ENCODE assay signal across 8 mouse cellular contexts in genomic region chr10:85161745-85162351, GRCm38 (mm10). TPM values are rescaled to one million over a fixed set of nuclear protein-coding genes. Genes with fewer than 3 reads are reported as not detected.
DNase-seq lines count a peak whose midpoint lies in the region; ATAC-seq and TF ChIP-seq lines count a peak whose summit lies in the region.
"Had no signal": no experiment of that assay in that cellular context is flagged by ENCODE, and none has a peak within 500 bp of the region (broad histone marks: within the 10 kb centered on the region; RNA-seq: fewer than 3 reads in every experiment).

No protein-coding gene starts in this region.

- no peaks in the 10 kb centered on the region for H3K27me3 ChIP-seq in lung, embryonic 14.5 days (ENCODE audit: insufficient read depth, low read length)
- H3K27me3 ChIP-seq: limb, embryonic 15.5 days had no signal

- no peak for TF ChIP-seq POLR2A in lung, adult 2 months (IDR thresholded peaks at IDR 0.05; ENCODE audit: borderline replicate concordance, extremely low read depth, low read depth, low read length)

- peaks cover 3% of the 10 kb centered on the region; the same call in 1 of the 2 replicates for H3K4me1 ChIP-seq in lung, embryonic 14.5 days (ENCODE audit: insufficient read depth)
- peaks cover 4% of the 10 kb centered on the region for H3K4me1 ChIP-seq in lung, adult 2 months (ENCODE audit: control insufficient read depth, insufficient read depth, low read length)

- intact Hi-C loops in heart, postnatal 14 days (cut with DNase I): no loop called here

- no peak overlapping the region for H3K27ac ChIP-seq in lung, embryonic 14.5 days (ENCODE audit: low read depth)
- H3K27ac ChIP-seq: limb, embryonic 15.5 days had no signal

- H3K4me3 ChIP-seq in lung, embryonic 14.5 days (ENCODE audit: low read depth, low read length): no peak overlapping the region
- H3K4me3 ChIP-seq in lung, adult 2 months (replicated peaks; ENCODE audit: extremely low read depth, low read depth, low read length): no peak overlapping the region
- H3K4me3 ChIP-seq: limb, embryonic 15.5 days had no signal

- no peak overlapping the region for H3K9ac ChIP-seq in lung, embryonic 14.5 days
- H3K9ac ChIP-seq: limb, embryonic 15.5 days had no signal

- no peak for ATAC-seq in lung, embryonic 14.5 days (ENCODE audit: insufficient read depth)

- H3K9me3 ChIP-seq in lung, embryonic 14.5 days (ENCODE audit: low read depth, low read length): no peaks in the 10 kb centered on the region
- H3K9me3 ChIP-seq: limb, embryonic 15.5 days had no signal

- no peak for TF ChIP-seq CTCF in lung, embryonic 14.5 days (IDR thresholded peaks at IDR 0.05; ENCODE audit: low read depth)
- no peak for TF ChIP-seq CTCF in lung, adult 2 months (IDR thresholded peaks at IDR 0.05; ENCODE audit: insufficient read depth, low read length)

- DNase-seq in heart, adult 9 months (ENCODE audit: low spot score in 2 of 2): peak; percentile 38 to 40
- no peak for DNase-seq in heart, postnatal 14 days
- peak; percentile 71 for DNase-seq in lung, embryonic 14.5 days
- no peak for DNase-seq in lung, adult 2 months
- DNase-seq in brain, embryonic 18.5 days (ENCODE audit: low read depth, low spot score): peak; percentile 65
- peak; percentile 88 for DNase-seq in retina, embryonic 14.5 days (ENCODE audit: low spot score)
- DNase-seq in right cerebral cortex, adult 2 months (ENCODE audit: low spot score in 2 of 2): no peak

- H3K36me3 ChIP-seq in lung, embryonic 14.5 days (ENCODE audit: insufficient read depth): no peaks in the 10 kb centered on the region
- H3K36me3 ChIP-seq: limb, embryonic 15.5 days had no signal

- no peak overlapping the region for H3K4me2 ChIP-seq in lung, embryonic 14.5 days
- H3K4me2 ChIP-seq: limb, embryonic 15.5 days had no signal

- WGBS in lung, embryonic 14.5 days: 72% methylated on average over 5 of the region's 5 CpGs
- WGBS in lung, adult 2 months: 44% methylated on average over 5 of the region's 5 CpGs

RNA-seq across cellular contexts. Expression of gene Cry1, which starts 23.0 kb away (rescaled TPM):
- 10 to 100 TPM; 13.4 to 15.3 TPM for total RNA-seq in heart, postnatal 14 days (2021)
- polyA plus RNA-seq in lung, embryonic 14.5 days (2014; fragmentation: Nextera tagmentation; extraction: Ambion mirVana): 32.4 and 34.6 TPM in 2 replicates
- polyA plus RNA-seq in lung, adult 2 months (2012; rRNA removed): 4.6 and 6.0 TPM in 2 replicates

RNA-seq across cellular contexts. Expression of gene Mterf2, which starts 34.0 kb away (rescaled TPM):
- 10 to 100 TPM; 14.2 to 16.1 TPM for total RNA-seq in heart, postnatal 14 days (2021)
- 10.4 and 15.2 TPM in 2 replicates for polyA plus RNA-seq in lung, embryonic 14.5 days (2014; fragmentation: Nextera tagmentation; extraction: Ambion mirVana)
- 2.0 and 3.5 TPM in 2 replicates for polyA plus RNA-seq in lung, adult 2 months (2012; rRNA removed)

RNA-seq across cellular contexts. Expression of gene Tmem263, which starts 59.4 kb away (rescaled TPM):
- 10 to 100 TPM; 17.5 to 19.5 TPM for total RNA-seq in heart, postnatal 14 days (2021)
- 71.4 and 72.4 TPM in 2 replicates for polyA plus RNA-seq in lung, embryonic 14.5 days (2014; fragmentation: Nextera tagmentation; extraction: Ambion mirVana)
- 3.6 and 5.9 TPM in 2 replicates for polyA plus RNA-seq in lung, adult 2 months (2012; rRNA removed)

RNA-seq across cellular contexts. Expression of gene Fhl4, which starts 59.6 kb away (rescaled TPM):
- under 1 TPM; 0.41 to 0.50 TPM for total RNA-seq in heart, postnatal 14 days (2021)
- polyA plus RNA-seq in lung, embryonic 14.5 days (2014; fragmentation: Nextera tagmentation; extraction: Ambion mirVana): 0.99 and 1.3 TPM in 2 replicates
- 0.14 and 0.22 TPM in 2 replicates for polyA plus RNA-seq in lung, adult 2 months (2012; rRNA removed)

Comparison
In these comparisons a context has a peak if more than half of its experiments do, and no peak if none do; other contexts are left out.
1. DNase-seq: peak in heart, adult 9 months (2 of 2), lung, embryonic 14.5 days (single experiment), brain, embryonic 18.5 days (single experiment) and retina, embryonic 14.5 days (single experiment); none in heart, postnatal 14 days (0 of 2), lung, adult 2 months (single experiment) and right cerebral cortex, adult 2 months (0 of 2).
2. RNA of gene Tmem263, which starts 59.4 kb away (polyA plus RNA-seq): 71.4 to 72.4 TPM in lung, embryonic 14.5 days; 3.6 to 5.9 TPM in lung, adult 2 months; every median in the first group is over 10 times any median in the second.